Mouse (Mus musculus) 3T3-L1 (cell line): Measurements from ENCODE around the gene Fas.

ENCODE experiments used
- DNase-seq: peaks from one replicate; pipeline ENCODE4 v3.0.0-alpha.2; 2015; ENCODE audit warnings: low read depth, low spot score

Fas gene

GRCm38 (mm10) chr19:34283614-34284013 is 6.9 kb upstream of the Fas start:
- DNase-seq: no peak

DNA sequence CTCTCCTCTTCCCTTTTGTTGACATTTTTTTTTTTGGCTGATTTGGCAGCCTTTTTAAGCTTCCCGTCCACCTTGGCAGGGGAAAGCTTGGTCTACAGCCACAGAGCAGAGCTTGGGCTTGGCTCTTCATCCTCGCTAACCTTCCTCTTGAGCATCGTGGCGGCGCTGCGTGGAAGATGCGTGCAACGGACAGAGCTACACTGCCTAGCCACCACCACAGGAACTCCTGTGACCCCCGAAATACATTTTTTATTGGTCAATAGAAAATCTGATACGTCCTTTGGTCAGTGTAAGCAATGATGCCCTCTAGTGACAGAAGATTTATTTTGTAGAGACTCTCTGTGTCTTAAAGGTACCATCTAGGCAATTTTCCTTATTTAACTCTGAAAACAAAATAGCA is 6.1 kb upstream of the Fas start:
- DNase-seq: peak; percentile 67

DNA sequence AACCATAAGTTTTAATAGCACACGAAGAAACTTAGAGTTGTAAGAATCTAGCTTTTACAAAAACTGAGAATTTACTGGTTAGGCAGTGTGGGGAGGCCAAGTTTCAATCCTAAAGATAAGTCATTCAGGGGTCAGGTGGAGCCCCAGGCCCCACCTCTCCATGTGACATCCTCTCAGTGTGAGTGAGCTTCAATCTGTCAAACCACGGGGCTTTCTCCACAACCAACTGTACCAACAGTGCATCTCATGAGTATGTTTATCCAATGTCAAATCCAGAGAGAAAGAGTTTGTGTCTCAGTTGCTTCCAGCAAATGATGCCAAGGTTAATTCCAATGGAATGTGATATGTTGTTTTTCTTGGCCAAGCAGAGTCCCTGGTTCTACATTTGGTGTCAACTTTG is 5.6 kb upstream of the Fas start:
- DNase-seq: peak; percentile 54

GRCm38 (mm10) chr19:34287221-34287620 is 3.2 kb upstream of the Fas start:
- DNase-seq: peak; percentile 28

DNA sequence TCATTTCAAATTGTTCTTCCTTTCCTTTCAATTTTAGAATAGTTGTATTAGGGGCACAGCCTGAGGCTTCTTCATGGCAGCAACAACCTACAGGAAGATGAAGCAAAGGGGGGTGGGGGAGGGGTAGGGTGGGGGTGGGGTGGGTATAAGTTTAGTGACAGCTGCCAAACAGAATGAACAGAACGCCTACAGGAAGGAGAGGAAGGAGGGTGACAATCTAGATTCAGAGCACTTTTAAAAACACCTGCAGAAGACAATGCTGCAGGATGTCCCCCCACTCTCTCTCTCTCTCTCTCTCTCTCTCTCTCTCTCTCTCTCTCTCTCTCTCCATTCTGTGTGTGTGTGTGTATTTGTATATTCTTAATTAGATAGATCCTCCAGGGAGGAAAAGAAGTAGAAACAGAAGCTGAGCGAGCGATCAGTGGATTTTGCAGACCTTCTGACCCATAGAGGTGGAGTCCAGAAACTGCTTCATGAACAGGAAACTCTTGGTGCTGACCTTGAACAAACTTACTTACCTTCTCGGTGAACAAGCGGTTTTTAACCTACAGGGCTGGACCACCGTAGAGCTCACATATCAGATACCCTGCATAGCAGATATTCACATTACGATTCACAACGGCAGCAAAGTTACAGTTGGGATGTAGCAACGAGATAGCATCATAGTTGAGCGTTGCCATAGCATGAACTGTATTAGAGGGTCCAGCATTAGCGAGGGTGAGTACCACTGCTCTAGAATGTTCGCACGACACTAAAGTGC is 2.6 kb upstream of the Fas start:
- DNase-seq: no peak

- DNase-seq: no peak
Measured at GRCm38 (mm10) chr19:34288696-34289095, 1.8 kb upstream of the Fas start.

DNA sequence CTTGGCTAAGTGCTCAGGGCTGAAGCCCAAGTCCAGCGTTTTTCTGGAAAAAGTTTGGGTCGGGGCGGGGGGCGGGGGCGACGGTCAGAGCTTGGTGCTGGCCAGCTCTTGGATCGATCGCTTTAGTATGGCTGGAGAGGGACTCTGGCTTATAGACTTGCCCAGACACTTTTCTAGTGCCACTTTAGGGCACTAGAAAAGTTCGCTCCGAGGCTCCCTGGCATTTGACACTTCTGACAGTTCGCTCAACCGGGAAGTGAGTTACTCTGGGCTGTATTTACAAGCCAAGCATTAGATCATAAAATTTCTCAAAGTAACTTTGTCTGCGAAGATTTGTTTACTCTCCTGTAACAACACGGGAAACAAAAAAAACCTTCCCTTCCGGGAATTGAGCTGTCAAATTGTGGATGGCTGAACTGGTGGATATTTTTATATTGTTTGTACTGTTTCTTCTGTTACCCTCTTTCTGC is 441 bp downstream of the Fas start:
- DNase-seq: peak; percentile 50

DNA sequence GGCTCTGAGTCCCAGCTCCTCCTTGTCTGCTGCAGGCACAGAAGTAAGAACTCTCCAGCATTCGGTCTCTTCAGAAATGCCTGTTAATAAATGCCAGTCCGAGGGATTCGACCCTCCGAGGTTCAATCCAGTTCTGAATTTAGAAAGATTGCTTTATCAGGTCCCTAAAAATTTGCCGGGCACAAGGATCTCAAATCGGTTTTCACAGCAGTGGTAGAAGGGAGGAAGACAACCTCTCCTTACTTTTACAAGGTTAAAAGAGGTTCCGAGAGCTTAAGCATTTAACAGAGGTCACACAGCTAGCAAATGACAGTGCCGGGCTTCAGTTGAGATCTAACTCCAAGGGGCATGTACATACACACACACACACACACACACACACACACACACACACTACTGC is 913 bp downstream of the Fas start:
- DNase-seq: peak; percentile 21

- no peak for DNase-seq
Measured at GRCm38 (mm10) chr19:34291956-34292355, 1.5 kb downstream of the Fas start.

DNA sequence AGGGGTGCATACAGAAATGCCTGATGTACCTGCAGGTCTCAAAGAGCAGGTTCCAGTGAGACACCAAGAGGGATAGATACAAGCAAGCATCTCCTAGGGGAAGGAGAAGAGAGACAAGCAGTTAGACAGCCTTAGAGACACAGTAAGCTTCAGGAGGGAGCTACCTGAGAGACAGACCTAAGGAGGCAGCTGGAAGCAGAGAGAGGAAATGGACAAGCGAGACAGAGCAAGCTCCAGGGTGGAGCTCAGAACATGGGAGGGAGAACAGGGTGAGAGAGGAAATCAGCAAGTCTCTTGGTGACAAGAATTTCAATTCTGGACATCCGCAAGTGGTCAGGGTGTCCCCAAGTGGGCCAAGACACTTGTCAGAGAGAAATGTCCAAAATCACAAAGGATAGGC is 2.2 kb downstream of the Fas start:
- DNase-seq: no peak

- DNase-seq: no peak
Measured at GRCm38 (mm10) chr19:34293376-34293947, 3.0 kb downstream of the Fas start.

DNA sequence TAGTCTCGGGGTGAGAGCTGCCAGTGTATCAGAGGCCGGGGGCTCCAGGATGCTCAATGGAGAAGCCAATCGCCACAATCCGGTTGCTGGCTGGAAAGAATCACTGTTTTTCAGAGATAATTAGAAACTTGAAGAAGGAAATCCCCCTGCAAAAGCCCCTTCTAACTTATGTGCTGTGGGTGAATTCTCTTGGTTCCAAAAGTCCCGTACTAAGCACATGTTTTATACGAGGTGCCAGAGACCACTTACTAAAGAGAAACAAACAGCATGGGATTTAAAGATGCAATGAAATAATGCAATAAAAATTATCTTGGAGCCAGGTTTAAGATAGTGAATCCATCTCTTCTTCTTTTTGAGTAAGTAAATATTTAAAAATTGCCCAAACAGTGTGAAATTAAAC is 5.0 kb downstream of the Fas start:
- DNase-seq: no peak

DNA sequence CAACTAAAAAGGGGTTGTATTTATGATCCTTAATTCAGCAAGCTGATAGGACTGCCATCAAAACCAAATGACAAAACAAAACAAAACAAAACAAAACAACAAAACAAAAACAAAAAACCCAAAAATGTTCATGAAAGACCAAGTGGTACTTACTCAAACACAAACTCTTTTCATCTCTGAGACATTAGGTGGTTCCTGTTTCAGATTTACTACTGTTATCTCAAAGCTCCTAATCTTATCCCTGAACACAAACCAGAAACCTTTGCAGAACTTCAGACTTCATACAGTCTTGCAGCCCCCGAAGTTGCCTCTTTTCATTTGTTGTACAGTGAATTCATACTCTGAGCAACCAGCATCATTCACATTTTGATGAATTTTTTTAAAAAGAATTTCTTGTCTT is 8.1 kb downstream of the Fas start:
- no peak for DNase-seq

GRCm38 (mm10) chr19:34299229-34299628 is 8.8 kb downstream of the Fas start:
- DNase-seq: no peak

DNA sequence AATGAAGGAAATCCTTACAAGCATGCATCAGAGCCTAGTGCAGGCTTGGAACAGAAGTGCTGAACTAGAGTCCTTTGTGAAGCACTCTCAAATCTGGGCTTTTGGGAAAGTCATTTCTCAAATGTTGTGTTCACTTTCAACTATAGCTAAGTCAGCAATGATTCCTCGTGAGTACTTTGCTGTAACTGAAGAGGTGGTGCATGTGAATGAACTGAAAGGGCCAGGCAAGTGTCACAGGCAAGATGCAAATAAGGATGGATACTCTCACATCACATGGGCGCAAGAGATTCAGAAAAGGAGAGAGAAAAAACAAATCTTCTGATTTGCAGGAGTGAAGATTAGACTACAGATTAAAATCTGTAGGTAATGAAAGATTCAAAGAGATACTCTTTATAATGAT is 10.0 kb downstream of the Fas start:
- no peak for DNase-seq

- peak; percentile 63 for DNase-seq
Measured at GRCm38 (mm10) chr19:34304917-34305316, 14.5 kb downstream of the Fas start.

DNA sequence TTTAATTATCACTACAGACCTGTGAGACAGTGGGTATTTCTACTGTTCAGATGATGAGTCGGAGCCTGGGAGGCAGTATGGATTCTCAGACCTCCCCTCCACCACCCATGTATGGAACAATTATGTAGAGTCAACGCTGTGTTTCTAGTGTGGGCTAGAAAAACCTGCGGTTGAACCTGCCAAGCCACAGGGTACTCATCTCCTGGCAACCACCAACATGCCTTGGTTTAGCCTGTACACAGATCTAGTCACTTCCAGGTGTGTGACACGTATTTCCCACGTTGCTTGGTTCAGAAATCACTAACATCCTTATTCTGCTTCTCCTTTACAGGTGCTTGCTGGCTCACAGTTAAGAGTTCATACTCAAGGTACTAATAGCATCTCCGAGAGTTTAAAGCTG is 16.3 kb downstream of the Fas start:
- no peak for DNase-seq

- no peak for DNase-seq
Measured at GRCm38 (mm10) chr19:34312151-34312728, 21.8 kb downstream of the Fas start.

- no peak for DNase-seq
Measured at GRCm38 (mm10) chr19:34328051-34328450, 37.6 kb downstream of the Fas start.

- peak; percentile 88 for DNase-seq
Measured at GRCm38 (mm10) chr19:34334300-34334699, 43.8 kb downstream of the Fas start.

DNA sequence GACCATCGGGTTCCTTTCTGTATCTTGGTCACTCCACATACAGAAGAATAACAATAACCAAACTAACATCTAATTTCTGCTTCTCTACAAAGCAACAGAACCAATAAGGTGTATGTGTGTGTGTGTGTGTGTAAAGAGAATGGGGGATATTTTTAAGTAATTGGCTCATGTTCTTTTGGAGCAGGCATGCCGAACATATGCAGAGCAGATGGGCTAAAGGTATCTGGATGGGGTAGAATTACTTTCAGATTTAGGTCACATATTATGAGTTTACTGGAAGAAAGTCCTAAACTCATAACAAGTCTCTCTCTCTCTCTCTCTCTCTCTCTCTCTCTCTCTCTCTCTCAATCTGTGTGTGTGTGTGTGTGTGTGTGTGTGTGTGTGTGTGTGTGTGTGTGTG is 54.2 kb downstream of the Fas start:
- no peak for DNase-seq

DNA sequence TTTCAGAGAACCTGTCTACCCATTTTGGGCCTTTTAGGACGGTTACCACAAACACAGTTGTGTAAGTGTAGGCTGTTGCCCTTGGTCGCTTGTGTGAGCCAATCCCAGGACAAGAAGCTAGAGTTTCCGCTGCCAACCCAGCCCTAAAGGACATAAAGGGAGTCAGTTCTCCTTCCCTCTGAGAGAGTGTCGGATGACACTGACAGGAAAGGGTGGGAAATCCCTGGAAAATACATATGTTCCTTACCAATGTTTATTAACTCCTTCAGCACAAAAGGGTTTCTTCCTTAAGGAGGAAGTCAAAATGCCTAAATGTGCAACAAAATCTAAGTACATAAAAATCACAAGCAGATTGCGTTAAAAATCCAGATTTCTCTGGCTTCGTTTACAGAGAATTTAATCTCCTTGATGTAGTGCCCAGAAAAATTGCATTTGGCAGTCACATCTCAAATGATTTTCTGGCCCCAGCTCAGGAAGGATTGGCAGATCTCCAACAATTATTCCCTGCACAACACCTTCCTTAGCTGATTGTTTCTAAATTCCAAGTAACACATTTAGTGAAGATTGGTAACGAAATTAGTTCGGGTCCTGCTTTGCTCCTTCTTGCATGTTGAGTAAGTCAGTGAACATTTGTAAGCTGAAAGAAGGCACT is 55.3 kb downstream of the Fas start:
- peak; percentile 33 for DNase-seq
